Mouse (Mus musculus) hindbrain, embryonic 15.5 days (tissue): ENCODE results near the gene Fam90a1a. TPM values are rescaled to one million over a fixed set of nuclear protein-coding genes. Genes with fewer than 3 reads are reported as not detected.
"Not testable (repeated sequence)": the region's sequence is repeated elsewhere in the genome, so short reads cannot be mapped to it uniquely, and the experiment has no call there.

ENCODE experiments used
- ATAC-seq: fragments of 200-750 bp; cut with Nextera tagmentation; 2 replicates; pipeline ENCODE4 v1.8.0; 2017; ENCODE audit warnings: low read depth, moderate number of reproducible peaks, moderate TSS enrichment; ENCODE audit not compliant: low FRiP score
- H3K27ac ChIP-seq: fragments of 300-500 bp; sonication (generic); replicated peaks from 2 replicates; pipeline ENCODE4 v1.5.1; 2015; ENCODE audit warnings: mild to moderate bottlenecking, inconsistent platforms
- H3K27me3 ChIP-seq: fragments of 300-500 bp; sonication (generic); 2 replicates; pipeline ENCODE4 v1.6.1; 2015; ENCODE audit warnings: control low read depth, inconsistent platforms
- H3K36me3 ChIP-seq: fragments of 300-500 bp; sonication (generic); 2 replicates; pipeline ENCODE4 v1.6.1; 2015; ENCODE audit warnings: control low read depth, inconsistent platforms
- H3K4me1 ChIP-seq: fragments of 300-500 bp; sonication (generic); replicated peaks from 2 replicates; pipeline ENCODE4 v1.6.1; 2015; ENCODE audit warnings: control low read depth, inconsistent platforms
- H3K4me2 ChIP-seq: fragments of 300-500 bp; sonication (generic); 2 replicates; pipeline ENCODE4 v1.6.1; 2015; ENCODE audit warnings: moderate library complexity, mild to moderate bottlenecking, inconsistent platforms
- H3K4me3 ChIP-seq: fragments of 300-500 bp; sonication (generic); 2 replicates; pipeline ENCODE4 v1.5.1; 2015; ENCODE audit warnings: mild to moderate bottlenecking, inconsistent platforms
- H3K9ac ChIP-seq: fragments of 300-500 bp; sonication (generic); 2 replicates; pipeline ENCODE4 v1.6.1; 2015; ENCODE audit warnings: inconsistent platforms
- H3K9me3 ChIP-seq: fragments of 300-500 bp; sonication (generic); 2 replicates; pipeline ENCODE4 v1.6.1; 2016; ENCODE audit warnings: control low read depth, inconsistent platforms
- WGBS: fragments of 180-500 bp; shearing (Covaris S2); methylation state at CpG from one replicate; pipeline ENCODE4 v1.1.7; 2015; 5-methylcytosine and 5-hydroxymethylcytosine counted together
- polyA plus RNA-seq: library from polyadenylated mRNA; unstranded; fragments of >200 nt; fragmentation: Nextera tagmentation; extraction: Ambion mirVana; gene quantifications from 2 replicates; pipeline ENCODE4 v1.2.1, GENCODE M21; 2015

The Fam90a1a gene
- polyA plus RNA-seq: not detected in 2 replicates

- no peak within 1 kb of the TSS for H3K9ac ChIP-seq
- H3K4me1 ChIP-seq: no peaks in the 10 kb centered on the region
- 89% methylated on average over 2 of the region's 2 CpGs for WGBS
- H3K4me2 ChIP-seq: no peak within 1 kb of the TSS
- no peaks in the 10 kb centered on the region for H3K27me3 ChIP-seq
- no peaks in the 10 kb centered on the region for H3K36me3 ChIP-seq
- H3K4me3 ChIP-seq: no peak within 1 kb of the TSS
- H3K9me3 ChIP-seq: no peaks in the 10 kb centered on the region
- no peak for ATAC-seq
- H3K27ac ChIP-seq: no peak within 1 kb of the TSS
These were observed at the start of gene Fam90a1a for GRCm38 (mm10) chr8:21958414-21958813. TSS of gene Fam90a1a (plus strand) at chr8:21958714.

- Histone ChIP-seq H3K27me3 (no peaks in the 10 kb centered on the region), H3K4me2 (no peak overlapping the region), H3K4me3 (no peak overlapping the region), H3K27ac (no peak overlapping the region), H3K4me1 (no peaks in the 10 kb centered on the region), H3K36me3 (no peaks in the 10 kb centered on the region), H3K9ac (no peak overlapping the region), H3K9me3 (no peaks in the 10 kb centered on the region)
- 13% methylated on average over 1 of the region's 1 CpGs for WGBS
- no peak for ATAC-seq
These were observed 46.6 kb upstream of the Fam90a1a start for GRCm38 (mm10) chr8:21911931-21912330.

- no peak overlapping the region for H3K9ac ChIP-seq
- no peaks in the 10 kb centered on the region for H3K9me3 ChIP-seq
- no peaks in the 10 kb centered on the region for H3K27me3 ChIP-seq
- H3K4me2 ChIP-seq: no peak overlapping the region
- ATAC-seq: no peak
- no peaks in the 10 kb centered on the region for H3K36me3 ChIP-seq
- no peaks in the 10 kb centered on the region for H3K4me1 ChIP-seq
- 19% methylated on average over 2 of the region's 2 CpGs for WGBS
- H3K4me3 ChIP-seq: no peak overlapping the region
- no peak overlapping the region for H3K27ac ChIP-seq
These were observed 46.0 kb upstream of the Fam90a1a start for GRCm38 (mm10) chr8:21912554-21912953.

GRCm38 (mm10) chr8:21915625-21916024 is 42.9 kb upstream of the Fam90a1a start:
- no peak for ATAC-seq
- H3K36me3 ChIP-seq: no peaks in the 10 kb centered on the region

GRCm38 (mm10) chr8:21930754-21931153 is 27.8 kb upstream of the Fam90a1a start:
- H3K27ac ChIP-seq, ATAC-seq, H3K27me3 ChIP-seq, H3K4me2 ChIP-seq, H3K4me1 ChIP-seq, H3K4me3 ChIP-seq, H3K9me3 ChIP-seq, H3K9ac ChIP-seq, H3K36me3 ChIP-seq: not testable (repeated sequence)
- 71% methylated on average over 3 of the region's 3 CpGs for WGBS

More at GRCm38 (mm10) chr8:21915625-21916024, 42.9 kb upstream of the Fam90a1a start:
- 91% methylated on average over 3 of the region's 3 CpGs for WGBS
- no peaks in the 10 kb centered on the region for H3K9me3 ChIP-seq
- no peak overlapping the region for H3K9ac ChIP-seq
- no peaks in the 10 kb centered on the region for H3K27me3 ChIP-seq
- no peak overlapping the region for H3K4me2 ChIP-seq
- no peak overlapping the region for H3K4me3 ChIP-seq
- no peaks in the 10 kb centered on the region for H3K4me1 ChIP-seq
- no peak overlapping the region for H3K27ac ChIP-seq

GRCm38 (mm10) chr8:21932610-21933009 is 25.9 kb upstream of the Fam90a1a start, which contains the start of gene Defb15:
TSS of gene Defb15 (minus strand) at chr8:21932710.
- no peaks in the 10 kb centered on the region for H3K27me3 ChIP-seq
- H3K9me3 ChIP-seq: no peaks in the 10 kb centered on the region
- WGBS: 87% methylated on average over 6 of the region's 6 CpGs
- no peak within 1 kb of the TSS for H3K4me2 ChIP-seq
- H3K36me3 ChIP-seq: no peaks in the 10 kb centered on the region
- ATAC-seq: no peak
- no peak within 1 kb of the TSS for H3K27ac ChIP-seq
- H3K9ac ChIP-seq: no peak within 1 kb of the TSS
- H3K4me3 ChIP-seq: no peak within 1 kb of the TSS
- no peaks in the 10 kb centered on the region for H3K4me1 ChIP-seq

- H3K27me3 ChIP-seq, H3K9me3 ChIP-seq, H3K27ac ChIP-seq, H3K9ac ChIP-seq, H3K4me1 ChIP-seq, ATAC-seq, H3K4me3 ChIP-seq, H3K36me3 ChIP-seq, H3K4me2 ChIP-seq: not testable (repeated sequence)
- WGBS: 85% methylated on average over 4 of the region's 4 CpGs
These were observed 20.5 kb upstream of the Fam90a1a start, which contains the start of gene Defb35 for GRCm38 (mm10) chr8:21938052-21938451. TSS of gene Defb35 (plus strand) at chr8:21938352.

- no peak within 1 kb of the TSS for H3K27ac ChIP-seq
- H3K4me1 ChIP-seq: no peaks in the 10 kb centered on the region
- no peaks in the 10 kb centered on the region for H3K27me3 ChIP-seq
- H3K9me3 ChIP-seq: no peaks in the 10 kb centered on the region
- H3K4me3 ChIP-seq: no peak within 1 kb of the TSS
- no peak within 1 kb of the TSS for H3K4me2 ChIP-seq
- no peak for ATAC-seq
- no peak within 1 kb of the TSS for H3K9ac ChIP-seq
- H3K36me3 ChIP-seq: no peaks in the 10 kb centered on the region
- 78% methylated on average over 6 of the region's 6 CpGs for WGBS
These were observed 12.1 kb upstream of the Fam90a1a start, which contains the start of gene Defb13 for GRCm38 (mm10) chr8:21946462-21946861. TSS of gene Defb13 (plus strand) at chr8:21946762.

GRCm38 (mm10) chr8:21947311-21948017 is 11.1 kb upstream of the Fam90a1a start:
- H3K36me3 ChIP-seq: no peaks in the 10 kb centered on the region
- H3K27me3 ChIP-seq: no peaks in the 10 kb centered on the region
- peak; percentile 51; the same call in 1 of the 2 replicates for ATAC-seq
- no peak overlapping the region for H3K4me3 ChIP-seq
- H3K4me1 ChIP-seq: no peaks in the 10 kb centered on the region
- no peak overlapping the region for H3K27ac ChIP-seq
- no peak overlapping the region for H3K9ac ChIP-seq
- H3K4me2 ChIP-seq: no peak overlapping the region
- H3K9me3 ChIP-seq: no peaks in the 10 kb centered on the region
- 44% methylated on average over 9 of the region's 9 CpGs for WGBS

- Histone ChIP-seq H3K9ac (no peak overlapping the region), H3K36me3 (no peaks in the 10 kb centered on the region), H3K9me3 (no peaks in the 10 kb centered on the region), H3K27me3 (no peaks in the 10 kb centered on the region), H3K27ac (no peak overlapping the region), H3K4me1 (no peaks in the 10 kb centered on the region), H3K4me2 (no peak overlapping the region), H3K4me3 (no peak overlapping the region)
- 8% methylated on average over 9 of the region's 9 CpGs for WGBS
- ATAC-seq: no peak
These were observed 3.2 kb upstream of the Fam90a1a start for GRCm38 (mm10) chr8:21955321-21955720.

GRCm38 (mm10) chr8:21956336-21956735 is 2.2 kb upstream of the Fam90a1a start:
- WGBS: 81% methylated on average over 3 of the region's 3 CpGs
- Histone ChIP-seq H3K4me2 (no peak overlapping the region), H3K36me3 (no peaks in the 10 kb centered on the region), H3K9ac (no peak overlapping the region), H3K4me3 (no peak overlapping the region), H3K27ac (no peak overlapping the region), H3K27me3 (no peaks in the 10 kb centered on the region), H3K9me3 (no peaks in the 10 kb centered on the region), H3K4me1 (no peaks in the 10 kb centered on the region)
- peak; percentile 38; the same call in 1 of the 2 replicates for ATAC-seq

- Histone ChIP-seq H3K4me3 (no peak overlapping the region), H3K4me1 (no peaks in the 10 kb centered on the region), H3K36me3 (no peaks in the 10 kb centered on the region), H3K27me3 (no peaks in the 10 kb centered on the region), H3K9me3 (no peaks in the 10 kb centered on the region), H3K4me2 (no peak overlapping the region), H3K27ac (no peak overlapping the region), H3K9ac (no peak overlapping the region)
- WGBS: 81% methylated on average over 1 of the region's 1 CpGs
- ATAC-seq: no peak
These were observed 8.1 kb downstream of the Fam90a1a start for GRCm38 (mm10) chr8:21966646-21967045.
